Mouse (Mus musculus) neural tube, embryonic 12.5 days (tissue): Measurements from ENCODE around the gene Pnpla2. TPM values are rescaled to one million over a fixed set of nuclear protein-coding genes. Genes with fewer than 3 reads are reported as not detected.

ENCODE experiments used
- ATAC-seq: fragments of 200-750 bp; cut with Nextera tagmentation; 2 replicates; pipeline ENCODE4 v1.8.0; 2017; ENCODE audit warnings: low read depth, mild to moderate bottlenecking, moderate TSS enrichment, moderate library complexity; ENCODE audit not compliant: low FRiP score
- H3K27ac ChIP-seq: fragments of 300-500 bp; sonication (generic); 2 replicates; pipeline ENCODE4 v1.5.1; 2016
- H3K27me3 ChIP-seq: fragments of 300-500 bp; sonication (generic); replicated peaks from 2 replicates; pipeline ENCODE4 v1.6.1; 2016; ENCODE audit warnings: mild to moderate bottlenecking
- H3K36me3 ChIP-seq: fragments of 300-500 bp; sonication (generic); 2 replicates; pipeline ENCODE4 v1.6.1; 2016; ENCODE audit warnings: mild to moderate bottlenecking
- H3K4me1 ChIP-seq: fragments of 300-500 bp; sonication (generic); 2 replicates; pipeline ENCODE4 v1.6.1; 2016
- H3K4me2 ChIP-seq: fragments of 300-500 bp; sonication (generic); replicated peaks from 2 replicates; pipeline ENCODE4 v1.6.1; 2016; ENCODE audit warnings: mild to moderate bottlenecking
- H3K4me3 ChIP-seq: fragments of 300-500 bp; sonication (generic); 2 replicates; pipeline ENCODE4 v1.5.1; 2016
- H3K9ac ChIP-seq: fragments of 300-500 bp; sonication (generic); 2 replicates; pipeline ENCODE4 v1.6.1; 2016; ENCODE audit warnings: mild to moderate bottlenecking
- H3K9me3 ChIP-seq: fragments of 300-500 bp; sonication (generic); 2 replicates; pipeline ENCODE4 v1.6.1; 2016; ENCODE audit warnings: mild to moderate bottlenecking
- WGBS: fragments of 180-500 bp; shearing (Covaris S2); methylation state at CpG from one replicate; pipeline ENCODE4 v1.1.7; 2016; 5-methylcytosine and 5-hydroxymethylcytosine counted together
- polyA plus RNA-seq: library from polyadenylated mRNA; unstranded; fragments of >200 nt; fragmentation: Nextera tagmentation; extraction: Ambion mirVana; gene quantifications from 2 replicates; pipeline ENCODE4 v1.2.1, GENCODE M21; 2016

Gene Pnpla2
- polyA plus RNA-seq, 1 experiment from 2014 or later: 15.8 TPM

DNA sequence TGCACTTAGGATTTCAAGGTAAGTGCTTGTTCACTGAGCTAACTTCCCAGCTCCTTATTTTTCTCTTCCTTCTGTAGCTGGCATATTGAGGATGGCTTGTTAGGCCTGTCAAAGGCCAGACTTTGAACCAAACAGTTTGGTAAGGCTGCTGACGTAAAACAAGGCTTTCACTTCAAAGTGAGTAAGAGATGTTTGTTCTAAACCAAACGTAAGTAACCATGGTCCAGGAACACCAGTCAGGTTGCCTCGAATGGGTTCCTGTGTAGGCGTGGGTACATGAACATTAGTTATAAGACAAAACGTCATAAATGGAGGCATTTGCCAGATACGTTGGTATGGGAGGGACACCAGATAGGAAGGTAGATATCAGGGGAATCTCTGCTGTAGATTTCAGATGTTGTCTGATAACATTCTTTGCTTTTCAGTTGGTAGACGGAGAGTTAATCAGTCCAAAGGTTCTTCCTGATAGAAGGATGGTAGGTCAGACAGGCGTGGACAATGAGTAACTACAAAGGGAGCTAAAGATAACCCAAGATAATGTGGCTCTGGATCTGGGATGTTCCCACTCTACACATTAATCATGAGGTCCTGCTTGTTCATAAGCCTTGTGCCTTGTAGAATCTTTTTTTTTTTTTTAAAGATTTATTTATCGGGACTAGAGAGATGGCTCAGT is 34.8 kb upstream of the Pnpla2 start:
- Histone ChIP-seq H3K4me3 (no peak overlapping the region), H3K27me3 (no peaks in the 10 kb centered on the region), H3K4me1 (no peaks in the 10 kb centered on the region), H3K9ac (no peak overlapping the region), H3K27ac (no peak overlapping the region), H3K9me3 (no peaks in the 10 kb centered on the region), H3K4me2 (no peak overlapping the region), H3K36me3 (no peaks in the 10 kb centered on the region)
- ATAC-seq: no peak
- 81% methylated on average over 9 of the region's 9 CpGs for WGBS

DNA sequence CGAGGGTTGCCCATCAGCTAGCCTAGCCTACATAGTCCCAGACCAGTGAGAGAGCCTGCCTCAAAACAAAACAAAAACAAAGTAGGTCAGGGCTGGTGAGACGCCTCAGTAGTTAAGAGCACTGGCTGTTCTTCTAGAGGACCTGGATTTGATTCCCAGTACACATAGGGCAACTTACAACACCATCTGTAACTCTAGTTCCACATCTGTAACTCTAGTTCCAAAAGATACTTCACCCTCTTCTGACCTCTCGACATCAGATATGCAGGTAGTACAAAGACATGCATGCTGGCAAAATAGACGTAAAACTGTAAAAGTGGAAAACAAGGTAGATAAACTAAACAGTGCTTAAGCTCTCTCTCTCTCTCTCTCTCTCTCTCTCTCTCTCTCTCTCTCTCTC is 31.2 kb upstream of the Pnpla2 start:
- H3K27me3 ChIP-seq: no peaks in the 10 kb centered on the region; the same call in 1 of the 2 replicates
- no peak overlapping the region for H3K27ac ChIP-seq
- no peak for ATAC-seq
- WGBS: 79% methylated on average over 4 of the region's 4 CpGs
- H3K9me3 ChIP-seq: no peaks in the 10 kb centered on the region
- H3K9ac ChIP-seq: no peak overlapping the region
- H3K4me2 ChIP-seq: no peak overlapping the region
- peaks cover 6% of the 10 kb centered on the region for H3K4me1 ChIP-seq
- H3K4me3 ChIP-seq: no peak overlapping the region
- peaks cover 6% of the 10 kb centered on the region for H3K36me3 ChIP-seq

- no peak for ATAC-seq
- WGBS: 82% methylated on average over 12 of the region's 12 CpGs
- Histone ChIP-seq H3K4me3 (no peak overlapping the region), H3K9ac (no peak overlapping the region), H3K9me3 (no peaks in the 10 kb centered on the region), H3K4me1 (peaks cover 22% of the 10 kb centered on the region), H3K27me3 (no peaks in the 10 kb centered on the region; the same call in 1 of the 2 replicates), H3K27ac (no peak overlapping the region), H3K36me3 (peaks cover 27% of the 10 kb centered on the region), H3K4me2 (no peak overlapping the region)
These were observed 27.9 kb upstream of the Pnpla2 start for GRCm38 (mm10) chr7:141426948-141427730.

DNA sequence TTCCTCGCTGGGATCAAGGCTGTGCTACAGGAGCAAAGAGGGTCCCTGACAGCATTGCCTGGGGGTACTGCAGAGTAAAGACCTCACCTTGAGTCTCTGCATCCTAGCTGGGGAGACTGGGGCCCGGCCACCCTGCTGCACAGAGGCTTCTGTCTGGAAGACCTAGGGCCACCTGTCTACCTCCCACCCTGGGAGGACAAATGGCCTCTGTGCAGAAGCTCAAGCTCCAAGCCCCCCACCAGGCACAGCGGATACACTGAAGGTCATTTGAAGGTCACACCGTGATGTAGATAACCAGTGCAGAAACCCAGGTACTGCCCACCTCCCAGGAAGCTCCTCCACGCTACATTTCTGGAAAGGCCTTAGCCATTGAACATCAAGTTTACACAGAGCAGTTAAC is 26.3 kb upstream of the Pnpla2 start:
- Histone ChIP-seq H3K27ac (no peak overlapping the region), H3K9me3 (no peaks in the 10 kb centered on the region), H3K36me3 (peaks cover 40% of the 10 kb centered on the region), H3K27me3 (no peaks in the 10 kb centered on the region; the same call in 1 of the 2 replicates), H3K9ac (peak overlapping the region; percentile 64), H3K4me1 (peaks cover 28% of the 10 kb centered on the region), H3K4me3 (peak overlapping the region; percentile 43), H3K4me2 (peak overlapping the region; percentile 66)
- ATAC-seq: no peak
- WGBS: 55% methylated on average over 5 of the region's 5 CpGs

GRCm38 (mm10) chr7:141429310-141429709 is 25.7 kb upstream of the Pnpla2 start, which contains the start of gene Cend1:
Gene Cend1 (minus strand): TSS chr7:141429491.
- peak within 1 kb of the TSS; percentile 26; the same call in 1 of the 2 replicates for H3K27ac ChIP-seq
- H3K4me1 ChIP-seq: peaks cover 34% of the 10 kb centered on the region
- peak; percentile 70 for ATAC-seq
- H3K9me3 ChIP-seq: no peaks in the 10 kb centered on the region
- peak within 1 kb of the TSS; percentile 66 for H3K4me2 ChIP-seq
- H3K36me3 ChIP-seq: peaks cover 42% of the 10 kb centered on the region
- peak within 1 kb of the TSS; percentile 64 for H3K9ac ChIP-seq
- WGBS: 4% methylated on average over 19 of the region's 19 CpGs
- no peaks in the 10 kb centered on the region; the same call in 1 of the 2 replicates for H3K27me3 ChIP-seq
- H3K4me3 ChIP-seq: peak within 1 kb of the TSS; percentile 43

DNA sequence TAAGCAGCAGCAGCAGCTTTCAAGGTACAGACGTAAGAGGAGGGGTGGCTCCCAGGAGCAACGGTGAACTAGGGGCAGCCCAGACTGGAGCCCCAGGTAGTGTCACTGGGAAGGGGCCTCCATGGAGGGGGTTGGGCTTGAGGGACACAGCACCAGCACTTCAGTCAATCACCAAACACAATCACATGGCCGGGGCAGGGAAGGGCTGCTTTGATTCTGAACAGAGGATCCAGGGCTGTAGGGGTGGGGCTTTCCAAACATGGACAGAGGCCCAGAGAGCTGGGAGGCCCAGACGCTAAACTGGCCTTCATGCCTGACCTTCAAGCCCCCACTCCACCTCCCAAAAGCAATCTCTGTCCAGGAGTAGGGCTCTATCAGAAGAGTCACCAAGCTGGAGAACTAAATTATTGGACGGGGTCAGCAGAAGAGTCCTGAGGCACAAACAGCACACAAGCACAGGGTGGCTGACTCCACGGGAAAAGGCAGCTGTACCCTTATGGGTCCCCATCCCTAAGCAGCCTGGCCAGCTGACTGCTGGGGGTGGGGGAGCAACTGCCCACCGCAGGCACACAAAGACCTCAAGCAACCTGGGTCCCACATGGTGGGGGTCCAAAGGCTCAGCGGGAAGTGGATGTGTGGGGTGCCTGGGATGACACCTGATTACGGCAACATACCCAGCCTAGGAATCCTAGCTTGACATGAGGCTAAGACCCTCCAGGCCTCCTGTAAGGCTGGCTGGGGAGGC is 25.0 kb upstream of the Pnpla2 start:
- Histone ChIP-seq H3K9me3 (no peaks in the 10 kb centered on the region), H3K27me3 (no peaks in the 10 kb centered on the region; the same call in 1 of the 2 replicates), H3K9ac (0 out of 2 replicates have a peak overlapping the region, but pooled peaks have one; percentile 17), H3K4me1 (peaks cover 41% of the 10 kb centered on the region), H3K36me3 (peaks cover 42% of the 10 kb centered on the region), H3K27ac (peak overlapping the region; percentile 26; the same call in 1 of the 2 replicates), H3K4me2 (peak overlapping the region; percentile 66), H3K4me3 (no peak overlapping the region)
- ATAC-seq: no peak
- WGBS: 62% methylated on average over 9 of the region's 9 CpGs

DNA sequence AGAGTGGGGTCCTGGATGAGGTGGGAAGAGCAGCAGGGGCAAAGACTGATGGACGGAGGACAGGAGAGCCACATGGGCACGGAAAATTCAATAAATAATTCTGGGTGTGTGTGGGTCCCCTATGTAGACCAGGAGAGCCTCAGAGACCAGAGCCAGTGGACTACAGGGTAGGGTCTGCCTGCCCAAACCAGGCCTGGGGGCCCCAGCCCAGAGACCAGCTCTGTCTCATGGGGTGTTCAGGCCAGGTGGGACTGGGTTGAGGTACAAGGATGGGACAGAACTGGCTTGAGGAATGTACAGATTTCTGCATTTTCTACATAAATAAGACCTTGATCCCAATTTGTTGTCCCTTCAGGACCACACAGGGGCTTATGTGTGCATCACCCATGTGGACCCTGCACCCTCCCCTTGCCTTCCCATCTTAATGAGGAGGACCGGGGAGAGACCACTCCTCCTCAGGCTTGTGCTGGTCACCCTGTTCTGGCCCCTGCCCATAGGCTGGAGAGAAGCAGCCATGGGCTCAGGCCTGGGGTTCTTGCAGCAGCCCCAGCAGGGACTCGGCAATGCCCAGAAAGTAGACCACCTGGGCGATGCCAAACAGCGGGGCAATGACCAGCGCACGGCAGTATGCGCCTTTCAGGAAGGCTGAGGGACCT is 24.3 kb upstream of the Pnpla2 start:
- no peak overlapping the region for H3K4me2 ChIP-seq

DNA sequence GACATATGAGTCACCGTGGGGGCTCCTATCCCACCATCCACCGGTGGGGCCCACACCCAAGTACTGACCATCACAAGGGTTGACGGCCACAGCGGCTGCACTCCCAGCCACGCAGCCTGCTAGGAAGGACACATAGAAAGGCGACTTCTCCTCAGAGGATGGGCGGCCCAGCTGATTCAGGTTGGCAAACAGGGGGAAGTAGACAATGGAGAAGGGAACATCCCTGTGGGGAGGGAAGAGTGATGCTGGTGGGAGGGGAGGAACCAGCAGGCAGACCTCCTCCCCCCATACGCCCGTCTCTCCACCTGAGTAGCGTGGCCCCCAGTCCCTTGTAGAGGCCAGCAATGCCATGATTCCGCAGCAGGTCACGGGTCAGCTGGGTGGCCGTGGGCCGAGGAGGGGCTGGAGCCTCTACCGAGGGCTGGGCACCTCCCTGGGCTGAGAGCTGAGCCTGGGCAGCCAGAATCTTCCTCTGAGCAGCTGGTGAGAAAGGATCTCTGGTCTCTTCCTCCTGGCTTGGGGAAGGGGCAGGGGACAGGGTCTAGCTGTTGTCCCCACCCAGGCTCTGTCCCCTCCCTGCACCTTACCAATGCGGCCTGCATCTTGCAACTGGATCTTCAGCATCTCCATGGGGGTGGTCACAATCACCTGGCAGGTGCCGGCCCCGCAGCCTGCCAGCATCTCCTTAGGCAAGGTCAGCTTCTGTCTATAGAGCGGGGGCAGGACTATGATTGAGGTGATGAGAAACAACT is 23.4 kb upstream of the Pnpla2 start:
- H3K36me3 ChIP-seq: peaks cover 42% of the 10 kb centered on the region
- H3K27ac ChIP-seq: no peak overlapping the region
- no peaks in the 10 kb centered on the region for H3K27me3 ChIP-seq
- H3K4me2 ChIP-seq: no peak overlapping the region
- peaks cover 57% of the 10 kb centered on the region for H3K4me1 ChIP-seq
- ATAC-seq: no peak
- H3K9me3 ChIP-seq: no peaks in the 10 kb centered on the region
- no peak overlapping the region for H3K4me3 ChIP-seq
- 93% methylated on average over 19 of the region's 19 CpGs for WGBS
- H3K9ac ChIP-seq: 0 out of 2 replicates have a peak overlapping the region, but pooled peaks have one; percentile 9

More for the DNA sequence above, 24.3 kb upstream of the Pnpla2 start:
- no peaks in the 10 kb centered on the region; the same call in 1 of the 2 replicates for H3K27me3 ChIP-seq
- H3K9ac ChIP-seq: no peak overlapping the region
- no peak overlapping the region for H3K4me3 ChIP-seq
- peaks cover 48% of the 10 kb centered on the region for H3K4me1 ChIP-seq
- H3K27ac ChIP-seq: no peak overlapping the region
- H3K36me3 ChIP-seq: peaks cover 42% of the 10 kb centered on the region
- 95% methylated on average over 9 of the region's 9 CpGs for WGBS
- H3K9me3 ChIP-seq: no peaks in the 10 kb centered on the region
- ATAC-seq: no peak

GRCm38 (mm10) chr7:141432186-141432611 is 22.8 kb upstream of the Pnpla2 start:
- Histone ChIP-seq H3K4me1 (peaks cover 63% of the 10 kb centered on the region), H3K4me3 (no peak overlapping the region), H3K4me2 (no peak overlapping the region), H3K27me3 (no peaks in the 10 kb centered on the region), H3K9ac (no peak overlapping the region), H3K9me3 (no peaks in the 10 kb centered on the region), H3K27ac (no peak overlapping the region), H3K36me3 (peaks cover 38% of the 10 kb centered on the region)
- ATAC-seq: no peak
- 81% methylated on average over 8 of the region's 8 CpGs for WGBS

DNA sequence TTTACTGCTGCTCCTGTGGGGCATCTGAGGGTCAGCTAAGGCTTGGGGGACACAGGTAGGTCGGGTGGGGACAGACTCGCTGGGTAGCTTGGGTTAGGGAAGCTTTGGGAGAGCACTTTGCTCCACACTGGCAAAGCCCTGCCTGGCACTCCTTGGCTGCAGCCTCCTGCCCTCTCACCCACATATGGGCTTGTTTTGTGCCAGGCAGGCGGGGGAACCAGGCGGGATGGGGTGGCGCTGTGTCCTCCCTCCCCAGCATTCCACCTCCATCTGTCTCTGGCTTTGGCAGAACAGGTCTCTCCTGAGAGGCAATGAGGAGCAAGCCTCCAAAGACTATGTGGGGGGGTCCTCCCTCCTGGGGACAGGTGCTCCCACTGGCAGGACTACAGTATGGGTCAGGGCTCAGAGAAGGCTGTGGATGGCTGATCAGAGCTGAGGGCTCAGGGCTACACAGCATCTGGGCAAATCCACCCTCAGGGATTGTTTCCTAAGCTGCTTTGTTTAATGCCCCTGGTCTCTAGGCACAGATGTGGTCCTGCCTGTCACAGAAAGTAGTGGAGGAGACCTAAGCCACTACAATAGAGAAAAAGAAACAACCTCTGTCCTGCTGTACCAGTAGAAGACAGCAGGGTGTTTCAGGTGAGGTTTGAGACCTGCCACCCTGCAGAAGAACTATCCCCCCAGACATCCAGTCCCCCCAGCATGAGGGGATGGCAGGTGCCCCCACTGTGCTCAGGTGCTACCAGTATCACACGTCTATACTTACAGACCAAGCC is 22.1 kb upstream of the Pnpla2 start:
- WGBS: 83% methylated on average over 6 of the region's 6 CpGs
- Histone ChIP-seq H3K27me3 (no peaks in the 10 kb centered on the region), H3K36me3 (peaks cover 36% of the 10 kb centered on the region), H3K9ac (peak overlapping the region; percentile 72; the same call in 1 of the 2 replicates), H3K4me1 (peaks cover 68% of the 10 kb centered on the region), H3K27ac (no peak overlapping the region), H3K4me2 (peak overlapping the region; percentile 87), H3K4me3 (no peak overlapping the region), H3K9me3 (no peaks in the 10 kb centered on the region)
- no peak for ATAC-seq
